Mouse (Mus musculus) thymus, adult 2 months (tissue): Measurements from ENCODE around the gene Nav1.
"Not testable (repeated sequence)": the region's sequence is repeated elsewhere in the genome, so short reads cannot be mapped to it uniquely, and the experiment has no call there.

Experiments used
- CTCF ChIP-seq: fragments of 200-500 bp; IDR thresholded peaks from 2 replicates; pipeline ENCODE4 v1.5.1; 2012; ENCODE audit warnings: mild to moderate bottlenecking, control low read depth, low read length, moderate library complexity, borderline replicate concordance; ENCODE audit not compliant: control insufficient read depth, poor library complexity, insufficient read depth; ENCODE audit errors: extremely low read depth
- POLR2A ChIP-seq: fragments of 200-500 bp; IDR thresholded peaks from 2 replicates; pipeline ENCODE4 v1.6.1; 2012; ENCODE audit warnings: mild to moderate bottlenecking, low read length, control low read depth, moderate library complexity; ENCODE audit not compliant: control insufficient read depth, poor library complexity, insufficient read depth; ENCODE audit errors: extremely low read depth

DNA sequence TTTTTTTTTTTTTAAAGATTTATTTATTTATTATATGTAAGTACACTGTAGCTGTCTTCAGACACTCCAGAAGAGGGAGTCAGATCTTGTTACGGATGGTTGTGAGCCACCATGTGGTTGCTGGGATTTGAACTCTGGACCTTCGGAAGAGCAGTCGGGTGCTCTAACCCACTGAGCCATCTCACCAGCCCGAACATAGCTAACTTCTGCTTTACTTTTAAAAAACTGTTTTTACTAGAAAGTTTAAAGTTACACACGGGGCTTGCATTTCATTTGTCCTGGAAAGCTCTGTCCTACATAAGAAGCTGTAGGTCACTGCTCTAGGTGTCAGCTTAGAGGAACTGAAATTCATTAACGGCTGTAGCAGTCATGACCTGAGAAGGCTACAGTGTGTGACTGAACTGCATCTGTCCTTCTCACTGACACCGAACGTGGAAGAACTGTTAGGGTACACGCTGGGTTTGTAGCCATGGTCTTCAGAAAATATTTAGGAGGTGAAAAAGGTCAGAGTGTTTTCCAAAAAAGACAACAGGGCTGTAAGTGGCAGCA, 122.5 kb downstream of the Nav1 start:
- not testable (repeated sequence) for TF ChIP-seq CTCF, POLR2A
